Mouse (Mus musculus): ENCODE data around the gene Sec16a. TPM values are rescaled to one million over a fixed set of nuclear protein-coding genes. Genes with fewer than 3 reads are reported as not detected.

The Sec16a gene
- polyA plus RNA-seq, 1 experiment from 2014 or later: 29.8 TPM

DNA sequence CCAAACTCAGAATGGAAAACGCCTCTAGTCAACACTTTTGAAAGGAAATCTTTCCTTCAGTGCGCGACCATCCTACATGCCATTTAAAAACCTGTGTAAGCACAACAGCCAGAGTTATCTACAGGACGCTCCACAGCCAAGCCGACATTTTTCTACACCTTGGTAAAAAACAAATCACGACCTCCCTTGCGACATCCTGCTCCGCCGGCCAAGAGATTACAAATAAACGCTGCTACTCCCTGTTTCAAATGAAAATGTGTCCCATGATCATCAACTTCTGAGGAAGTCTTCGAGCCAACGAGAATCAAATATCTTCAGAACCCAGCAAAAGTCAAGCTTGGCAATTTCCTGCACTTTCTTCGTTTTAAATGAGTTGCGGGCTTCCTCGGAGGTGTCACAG lies 648 bp downstream of the Sec16a start:
- peaks cover 38% of the 10 kb centered on the region for H3K4me1 ChIP-seq
- H3K9me3 ChIP-seq: no peaks in the 10 kb centered on the region
- DNase-seq (ENCODE audit: extremely low spot score, low spot score): no peak
- no peaks in the 10 kb centered on the region for H3K27me3 ChIP-seq (ENCODE audit: poor library complexity, severe bottlenecking)
- H3K4me3 ChIP-seq: peak overlapping the region; percentile 75
- H3K27ac ChIP-seq: peak overlapping the region; percentile 87
- H3K36me3 ChIP-seq (replicated peaks): peaks cover 26% of the 10 kb centered on the region
- 8% methylated on average over 15 of the region's 15 CpGs for WGBS

DNA sequence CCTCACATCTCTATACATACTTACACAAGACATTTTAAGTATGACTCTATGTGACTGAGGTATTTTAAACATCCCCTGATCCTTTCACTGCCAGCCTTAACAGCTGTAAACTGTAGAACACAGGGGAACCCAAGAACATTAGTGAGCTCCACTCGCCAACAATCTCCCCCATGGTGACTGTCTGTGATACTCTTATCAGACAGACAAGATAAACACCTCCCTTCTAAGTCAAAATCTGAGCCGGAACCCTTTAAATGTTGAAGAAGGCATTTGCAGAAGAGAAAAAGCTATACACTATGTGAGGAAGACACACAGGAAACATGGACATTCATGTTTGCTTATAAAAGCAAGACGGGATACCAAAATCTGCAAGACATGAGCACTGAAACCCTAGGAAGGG lies 1.1 kb downstream of the Sec16a start:
- WGBS: 67% methylated on average over 3 of the region's 3 CpGs
- H3K36me3 ChIP-seq (replicated peaks): peaks cover 31% of the 10 kb centered on the region

DNA sequence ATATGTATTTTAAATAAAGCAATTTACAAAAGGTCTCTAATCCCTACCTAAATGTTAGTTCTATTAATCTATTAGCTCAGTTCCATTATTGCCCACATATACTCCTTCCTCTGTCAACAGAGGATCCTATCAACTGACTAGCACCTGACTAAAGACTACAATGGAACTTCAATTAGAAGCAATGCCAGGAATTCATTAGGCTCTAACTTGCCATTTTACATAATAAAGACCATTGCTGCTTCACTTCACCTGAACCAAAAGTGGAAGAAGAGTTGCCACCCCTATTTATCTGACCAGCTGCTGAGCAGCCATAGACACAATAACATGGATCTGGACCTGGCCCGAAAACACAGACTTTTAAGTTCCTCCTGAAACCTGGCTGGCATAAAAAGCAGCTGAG lies 2.2 kb downstream of the Sec16a start:
- H3K36me3 ChIP-seq (replicated peaks): peaks cover 41% of the 10 kb centered on the region
- peaks cover 42% of the 10 kb centered on the region for H3K4me1 ChIP-seq
- no peak overlapping the region for H3K27ac ChIP-seq
- WGBS: 64% methylated on average over 1 of the region's 1 CpGs
- H3K27me3 ChIP-seq (ENCODE audit: poor library complexity, severe bottlenecking): no peaks in the 10 kb centered on the region
- no peaks in the 10 kb centered on the region for H3K9me3 ChIP-seq
- no peak overlapping the region for H3K4me3 ChIP-seq
- DNase-seq (ENCODE audit: extremely low spot score, low spot score): no peak

More for the DNA sequence above, 1.1 kb downstream of the Sec16a start:
- no peaks in the 10 kb centered on the region for H3K9me3 ChIP-seq
- H3K4me1 ChIP-seq: peaks cover 38% of the 10 kb centered on the region
- H3K27ac ChIP-seq: no peak overlapping the region
- no peak for DNase-seq (ENCODE audit: extremely low spot score, low spot score)
- peak overlapping the region; percentile 75 for H3K4me3 ChIP-seq
- no peaks in the 10 kb centered on the region for H3K27me3 ChIP-seq (ENCODE audit: poor library complexity, severe bottlenecking)

DNA sequence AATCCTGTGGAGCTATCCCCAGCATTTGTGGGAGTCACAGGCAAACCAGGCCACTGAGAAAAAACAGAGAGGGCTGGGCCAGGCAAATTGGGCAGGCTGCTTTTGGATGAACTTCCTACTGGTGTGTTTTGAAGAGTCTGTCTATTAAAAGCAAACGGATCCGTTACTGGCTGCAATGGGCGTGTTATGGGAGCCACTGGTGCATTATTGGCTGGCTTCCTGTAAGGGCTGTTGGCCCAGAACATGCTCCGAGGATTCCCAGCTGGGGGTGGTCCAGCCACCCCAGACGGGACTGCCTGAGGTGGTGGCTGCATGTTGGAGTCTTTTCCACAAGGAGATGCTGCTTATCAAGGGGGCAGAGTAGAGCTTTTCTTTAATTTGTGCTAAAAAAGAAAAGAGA lies 3.3 kb downstream of the Sec16a start:
- 84% methylated on average over 5 of the region's 5 CpGs for WGBS

GRCm38 (mm10) chr2:26441261-26441660 lies 3.8 kb downstream of the Sec16a start:
- Histone ChIP-seq H3K4me3 (no peak overlapping the region), H3K9me3 (no peaks in the 10 kb centered on the region), H3K4me1 (peaks cover 35% of the 10 kb centered on the region), H3K27ac (no peak overlapping the region), H3K36me3 (replicated peaks) (peaks cover 50% of the 10 kb centered on the region), H3K27me3 (ENCODE audit: poor library complexity, severe bottlenecking) (no peaks in the 10 kb centered on the region)
- DNase-seq (ENCODE audit: extremely low spot score, low spot score): no peak
- 96% methylated on average over 4 of the region's 4 CpGs for WGBS

More for the DNA sequence above, 3.3 kb downstream of the Sec16a start:
- Histone ChIP-seq H3K9me3 (no peaks in the 10 kb centered on the region), H3K27ac (no peak overlapping the region), H3K27me3 (ENCODE audit: poor library complexity, severe bottlenecking) (no peaks in the 10 kb centered on the region), H3K4me1 (peaks cover 39% of the 10 kb centered on the region), H3K36me3 (replicated peaks) (peaks cover 49% of the 10 kb centered on the region), H3K4me3 (no peak overlapping the region)
- DNase-seq (ENCODE audit: extremely low spot score, low spot score): no peak

DNA sequence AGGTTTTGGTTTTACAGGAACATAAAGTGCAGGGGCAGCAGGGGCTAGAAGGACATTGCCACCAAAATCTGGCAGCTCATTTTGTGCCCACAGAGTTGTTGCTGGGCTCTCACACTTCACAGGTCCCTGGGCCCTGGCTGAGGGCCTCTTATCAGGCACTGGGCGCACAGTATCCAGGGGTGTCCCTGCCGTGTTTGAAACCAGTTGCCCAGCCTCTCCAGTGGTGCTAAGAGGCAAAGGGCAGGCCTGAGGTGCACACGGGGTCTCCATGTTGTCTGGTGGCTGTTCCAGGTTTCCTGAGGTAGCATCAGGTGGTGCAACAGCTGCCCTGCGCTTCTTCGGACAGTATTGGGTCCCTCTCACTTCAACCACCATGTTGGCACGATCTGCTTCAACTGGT lies 5.3 kb downstream of the Sec16a start:
- 93% methylated on average over 6 of the region's 6 CpGs for WGBS
- H3K9me3 ChIP-seq: no peaks in the 10 kb centered on the region
- no peak overlapping the region; the same call in 1 of the 2 replicates for H3K4me3 ChIP-seq
- no peaks in the 10 kb centered on the region for H3K27me3 ChIP-seq (ENCODE audit: poor library complexity, severe bottlenecking)
- H3K27ac ChIP-seq: no peak overlapping the region
- no peak for DNase-seq (ENCODE audit: extremely low spot score, low spot score)
- H3K36me3 ChIP-seq (replicated peaks): peaks cover 66% of the 10 kb centered on the region
- peaks cover 30% of the 10 kb centered on the region for H3K4me1 ChIP-seq

- H3K27me3 ChIP-seq (ENCODE audit: poor library complexity, severe bottlenecking): no peaks in the 10 kb centered on the region
- peaks cover 17% of the 10 kb centered on the region for H3K4me1 ChIP-seq
- WGBS: 90% methylated on average over 7 of the region's 7 CpGs
- DNase-seq (ENCODE audit: extremely low spot score, low spot score): no peak
- peaks cover 79% of the 10 kb centered on the region for H3K36me3 ChIP-seq (replicated peaks)
- no peak overlapping the region for H3K4me3 ChIP-seq
- H3K9me3 ChIP-seq: no peaks in the 10 kb centered on the region
- no peak overlapping the region for H3K27ac ChIP-seq
Observed at GRCm38 (mm10) chr2:26438373-26438772, 6.6 kb downstream of the Sec16a start.

- H3K4me3 ChIP-seq: no peak overlapping the region
- H3K36me3 ChIP-seq (replicated peaks): peaks cover 90% of the 10 kb centered on the region
- H3K4me1 ChIP-seq: peaks cover 10% of the 10 kb centered on the region; the same call in 1 of the 2 replicates
- H3K9me3 ChIP-seq: no peaks in the 10 kb centered on the region
- H3K27me3 ChIP-seq (ENCODE audit: poor library complexity, severe bottlenecking): no peaks in the 10 kb centered on the region
- no peak for DNase-seq (ENCODE audit: extremely low spot score, low spot score)
- WGBS: 84% methylated on average over 4 of the region's 4 CpGs
- no peak overlapping the region for H3K27ac ChIP-seq
Observed at GRCm38 (mm10) chr2:26437221-26437620, 7.8 kb downstream of the Sec16a start.

- no peaks in the 10 kb centered on the region for H3K9me3 ChIP-seq
- H3K27me3 ChIP-seq (ENCODE audit: poor library complexity, severe bottlenecking): no peaks in the 10 kb centered on the region
- H3K36me3 ChIP-seq (replicated peaks): peaks cover 93% of the 10 kb centered on the region
- H3K27ac ChIP-seq: no peak overlapping the region
- no peak overlapping the region for H3K4me3 ChIP-seq
- DNase-seq (ENCODE audit: extremely low spot score, low spot score): no peak
- 91% methylated on average over 7 of the region's 7 CpGs for WGBS
- H3K4me1 ChIP-seq: peaks cover 10% of the 10 kb centered on the region; the same call in 1 of the 2 replicates
Observed at GRCm38 (mm10) chr2:26434791-26435572, 10.0 kb downstream of the Sec16a start.

GRCm38 (mm10) chr2:26429851-26430250 lies 15.2 kb downstream of the Sec16a start:
- H3K4me3 ChIP-seq: no peak overlapping the region
- H3K4me1 ChIP-seq: no peaks in the 10 kb centered on the region
- H3K36me3 ChIP-seq (replicated peaks): peaks cover 100% of the 10 kb centered on the region
- no peaks in the 10 kb centered on the region for H3K9me3 ChIP-seq
- H3K27me3 ChIP-seq (ENCODE audit: poor library complexity, severe bottlenecking): no peaks in the 10 kb centered on the region
- no peak for DNase-seq (ENCODE audit: extremely low spot score, low spot score)
- H3K27ac ChIP-seq: no peak overlapping the region
- 91% methylated on average over 5 of the region's 5 CpGs for WGBS

DNA sequence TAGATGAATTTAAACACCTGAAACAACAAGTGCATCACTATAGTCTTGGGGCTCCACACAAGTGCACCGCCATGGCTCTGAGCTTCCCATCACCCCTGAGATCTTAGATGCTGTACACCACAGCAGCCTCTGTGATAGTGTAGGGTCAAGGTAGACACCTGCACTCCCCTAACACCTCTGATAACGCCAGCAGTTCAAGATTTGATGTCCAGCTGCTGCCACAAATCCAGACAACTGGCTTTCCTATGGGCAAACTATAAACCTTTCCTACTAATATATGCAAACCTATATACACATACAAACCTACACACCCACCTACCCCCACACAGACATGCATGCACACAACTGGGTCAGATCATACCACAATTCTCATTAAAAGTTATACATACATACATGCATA lies 20.5 kb downstream of the Sec16a start:
- Histone ChIP-seq H3K4me1 (no peaks in the 10 kb centered on the region), H3K27me3 (ENCODE audit: poor library complexity, severe bottlenecking) (no peaks in the 10 kb centered on the region), H3K4me3 (no peak overlapping the region), H3K9me3 (no peaks in the 10 kb centered on the region), H3K27ac (no peak overlapping the region), H3K36me3 (replicated peaks) (peaks cover 100% of the 10 kb centered on the region)
- 93% methylated on average over 2 of the region's 2 CpGs for WGBS
- DNase-seq (ENCODE audit: extremely low spot score, low spot score): no peak

- WGBS: 89% methylated on average over 1 of the region's 1 CpGs
- no peaks in the 10 kb centered on the region for H3K4me1 ChIP-seq
- H3K4me3 ChIP-seq: no peak overlapping the region
- H3K36me3 ChIP-seq (replicated peaks): peaks cover 98% of the 10 kb centered on the region
- H3K27me3 ChIP-seq (ENCODE audit: poor library complexity, severe bottlenecking): no peaks in the 10 kb centered on the region
- H3K9me3 ChIP-seq: no peaks in the 10 kb centered on the region
- no peak overlapping the region for H3K27ac ChIP-seq
- no peak for DNase-seq (ENCODE audit: extremely low spot score, low spot score)
Observed at GRCm38 (mm10) chr2:26423086-26423485, 21.9 kb downstream of the Sec16a start.

DNA sequence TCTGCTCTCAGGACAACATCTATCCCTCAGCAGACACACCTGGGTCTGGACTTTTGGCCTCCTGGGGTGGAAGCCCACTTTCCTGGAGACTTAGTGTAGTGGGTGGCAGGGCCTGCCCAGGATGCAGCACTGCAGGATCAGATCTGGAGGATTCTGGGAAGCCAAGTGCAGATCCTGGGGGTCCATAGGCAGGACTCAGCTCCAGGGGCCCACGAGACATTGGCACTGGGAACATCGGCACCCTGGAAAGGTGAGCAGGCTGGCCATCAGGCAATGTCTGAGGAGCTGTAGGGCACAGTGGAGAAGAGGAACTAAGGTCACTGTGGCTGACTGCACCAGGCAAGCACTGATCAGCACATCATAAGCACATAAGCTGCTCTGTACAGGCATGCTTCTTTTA lies 23.0 kb downstream of the Sec16a start:
- Histone ChIP-seq H3K4me3 (no peak overlapping the region), H3K9me3 (no peaks in the 10 kb centered on the region), H3K4me1 (no peaks in the 10 kb centered on the region), H3K36me3 (replicated peaks) (peaks cover 98% of the 10 kb centered on the region), H3K27ac (no peak overlapping the region), H3K27me3 (ENCODE audit: poor library complexity, severe bottlenecking) (no peaks in the 10 kb centered on the region)
- WGBS: 99% methylated on average over 2 of the region's 2 CpGs
- DNase-seq (ENCODE audit: extremely low spot score, low spot score): no peak

Measured in forebrain, embryonic 10.5 days (tissue).